Mouse (Mus musculus) thymus, adult 18-20 months (tissue): ENCODE measurements around the gene Tmem150a.

Source experiments
- DNase-seq, 2 experiments: peaks; one replicate each; pipeline ENCODE4 v3.0.0; 2022; ENCODE audit warnings: mixed read lengths in 2 of 2

The Tmem150a gene

GRCm38 (mm10) chr6:72407119-72407518, 51.9 kb downstream of the Tmem150a start:
- DNase-seq: peak; percentile 52 to 61
